Mouse (Mus musculus): ENCODE results near the gene Prpsap2. TPM values are rescaled to one million over a fixed set of nuclear protein-coding genes. Genes with fewer than 3 reads are reported as not detected.

Gene Prpsap2
- polyA plus RNA-seq, 1 experiment from 2014 or later: 28.2 TPM

- H3K36me3 ChIP-seq (ENCODE audit: control insufficient read depth, insufficient read depth, low read length): peaks cover 4% of the 10 kb centered on the region; the same call in 1 of the 2 replicates
- H3K27ac ChIP-seq (replicated peaks; ENCODE audit: low read depth, low read length): no peak overlapping the region
- no peaks in the 10 kb centered on the region for H3K27me3 ChIP-seq (ENCODE audit: control insufficient read depth, insufficient read depth, low read length)
- no peaks in the 10 kb centered on the region for H3K4me1 ChIP-seq (ENCODE audit: control insufficient read depth, insufficient read depth, low read length)
- WGBS: 62% methylated on average over 2 of the region's 2 CpGs
- no peak for DNase-seq (ENCODE audit: low spot score)
- H3K9ac ChIP-seq (ENCODE audit: low read length): no peak overlapping the region
- no peaks in the 10 kb centered on the region for H3K9me3 ChIP-seq (ENCODE audit: control insufficient read depth, low read length)
- no peak for ATAC-seq (ENCODE audit: insufficient number of reproducible peaks, low FRiP score, low TSS enrichment, low read depth)
- no peak overlapping the region for H3K4me3 ChIP-seq (ENCODE audit: low read depth, low read length)
- no peak overlapping the region for H3K4me2 ChIP-seq (ENCODE audit: low read depth, severe bottlenecking)
These were observed 33.9 kb downstream of the Prpsap2 start for GRCm38 (mm10) chr11:61728037-61728436.

- Histone ChIP-seq H3K9me3 (ENCODE audit: control insufficient read depth, low read length) (no peaks in the 10 kb centered on the region), H3K27ac (replicated peaks; ENCODE audit: low read depth, low read length) (no peak overlapping the region), H3K36me3 (ENCODE audit: control insufficient read depth, insufficient read depth, low read length) (peaks cover 2% of the 10 kb centered on the region; the same call in 1 of the 2 replicates), H3K9ac (ENCODE audit: low read length) (no peak overlapping the region), H3K4me2 (ENCODE audit: low read depth, severe bottlenecking) (no peak overlapping the region), H3K4me3 (ENCODE audit: low read depth, low read length) (no peak overlapping the region), H3K4me1 (ENCODE audit: control insufficient read depth, insufficient read depth, low read length) (no peaks in the 10 kb centered on the region), H3K27me3 (ENCODE audit: control insufficient read depth, insufficient read depth, low read length) (no peaks in the 10 kb centered on the region)
- 88% methylated on average over 5 of the region's 5 CpGs for WGBS
- ATAC-seq (ENCODE audit: insufficient number of reproducible peaks, low FRiP score, low TSS enrichment, low read depth) (no peak), DNase-seq (ENCODE audit: low spot score) (no peak)
These were observed 39.8 kb downstream of the Prpsap2 start for GRCm38 (mm10) chr11:61722077-61722476.

DNA sequence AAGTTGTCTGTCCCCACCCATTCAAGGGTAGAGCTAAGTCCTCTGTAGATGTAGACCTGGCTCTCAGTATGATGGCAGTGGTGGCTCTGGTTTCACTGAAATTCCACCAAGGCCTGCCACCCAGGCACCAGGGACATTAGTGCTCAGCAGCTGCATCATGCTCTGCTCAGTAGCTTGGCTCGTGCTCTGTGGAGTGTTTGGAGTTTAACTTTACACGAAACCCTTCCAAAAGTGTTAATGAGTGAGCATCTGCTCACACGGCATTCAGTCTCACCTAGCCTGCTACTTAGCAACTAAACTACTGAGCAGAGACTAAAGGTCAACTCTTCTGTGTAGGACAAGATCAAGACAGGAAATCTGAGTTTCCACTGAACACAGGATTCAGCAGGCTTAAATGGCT, 41.3 kb downstream of the Prpsap2 start, which contains the start of gene Slc5a10:
TSS of gene Slc5a10 (minus strand) at position 191 of the 400 bp plus-strand sequence.
- no peak within 1 kb of the TSS for H3K4me3 ChIP-seq (ENCODE audit: low read depth, low read length)
- H3K9ac ChIP-seq (ENCODE audit: low read length): no peak within 1 kb of the TSS
- WGBS: 84% methylated on average over 3 of the region's 3 CpGs
- H3K9me3 ChIP-seq (ENCODE audit: control insufficient read depth, low read length): no peaks in the 10 kb centered on the region
- no peak within 1 kb of the TSS for H3K27ac ChIP-seq (replicated peaks; ENCODE audit: low read depth, low read length)
- H3K27me3 ChIP-seq (ENCODE audit: control insufficient read depth, insufficient read depth, low read length): no peaks in the 10 kb centered on the region
- no peaks in the 10 kb centered on the region for H3K36me3 ChIP-seq (ENCODE audit: control insufficient read depth, insufficient read depth, low read length)
- DNase-seq (ENCODE audit: low spot score): no peak
- H3K4me1 ChIP-seq (ENCODE audit: control insufficient read depth, insufficient read depth, low read length): no peaks in the 10 kb centered on the region
- no peak for ATAC-seq (ENCODE audit: insufficient number of reproducible peaks, low FRiP score, low TSS enrichment, low read depth)
- H3K4me2 ChIP-seq (ENCODE audit: low read depth, severe bottlenecking): no peak within 1 kb of the TSS

DNA sequence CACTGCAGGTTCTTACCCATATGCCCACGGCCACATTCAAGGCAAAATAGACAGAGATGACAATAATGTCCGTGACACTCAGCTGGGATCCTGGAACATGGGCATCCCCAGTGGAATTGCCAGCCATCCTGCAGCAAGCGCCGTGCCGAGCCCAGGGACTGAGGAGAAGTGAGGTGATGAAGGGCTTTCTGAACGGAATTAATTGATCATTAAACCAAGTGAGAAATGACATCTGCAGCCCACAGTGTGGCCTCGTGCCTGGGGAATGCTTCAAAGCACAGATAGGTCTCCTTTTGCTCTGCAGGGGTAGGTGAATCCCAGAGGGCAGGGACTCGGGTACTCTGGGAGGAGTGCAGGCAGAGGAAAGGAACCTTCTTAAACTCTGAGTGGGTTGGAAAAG, 42.1 kb downstream of the Prpsap2 start:
- Histone ChIP-seq H3K27ac (replicated peaks; ENCODE audit: low read depth, low read length) (no peak overlapping the region), H3K9me3 (ENCODE audit: control insufficient read depth, low read length) (no peaks in the 10 kb centered on the region), H3K36me3 (ENCODE audit: control insufficient read depth, insufficient read depth, low read length) (no peaks in the 10 kb centered on the region), H3K9ac (ENCODE audit: low read length) (no peak overlapping the region), H3K27me3 (ENCODE audit: control insufficient read depth, insufficient read depth, low read length) (no peaks in the 10 kb centered on the region), H3K4me1 (ENCODE audit: control insufficient read depth, insufficient read depth, low read length) (no peaks in the 10 kb centered on the region), H3K4me3 (ENCODE audit: low read depth, low read length) (no peak overlapping the region), H3K4me2 (ENCODE audit: low read depth, severe bottlenecking) (no peak overlapping the region)
- DNase-seq (ENCODE audit: low spot score): no peak
- 77% methylated on average over 8 of the region's 8 CpGs for WGBS
- ATAC-seq (ENCODE audit: insufficient number of reproducible peaks, low FRiP score, low TSS enrichment, low read depth): no peak

GRCm38 (mm10) chr11:61719387-61719786, 42.5 kb downstream of the Prpsap2 start:
- WGBS: 66% methylated on average over 3 of the region's 3 CpGs

GRCm38 (mm10) chr11:61717990-61718389, 43.9 kb downstream of the Prpsap2 start:
- no peak overlapping the region for H3K9ac ChIP-seq (ENCODE audit: low read length)
- no peaks in the 10 kb centered on the region for H3K27me3 ChIP-seq (ENCODE audit: control insufficient read depth, insufficient read depth, low read length)
- WGBS: 74% methylated on average over 5 of the region's 5 CpGs
- no peaks in the 10 kb centered on the region for H3K36me3 ChIP-seq (ENCODE audit: control insufficient read depth, insufficient read depth, low read length)
- H3K4me3 ChIP-seq (ENCODE audit: low read depth, low read length): no peak overlapping the region
- ATAC-seq (ENCODE audit: insufficient number of reproducible peaks, low FRiP score, low TSS enrichment, low read depth): no peak
- no peaks in the 10 kb centered on the region for H3K9me3 ChIP-seq (ENCODE audit: control insufficient read depth, low read length)
- no peak overlapping the region for H3K27ac ChIP-seq (replicated peaks; ENCODE audit: low read depth, low read length)
- no peaks in the 10 kb centered on the region for H3K4me1 ChIP-seq (ENCODE audit: control insufficient read depth, insufficient read depth, low read length)
- no peak for DNase-seq (ENCODE audit: low spot score)
- no peak overlapping the region for H3K4me2 ChIP-seq (ENCODE audit: low read depth, severe bottlenecking)

More at GRCm38 (mm10) chr11:61719387-61719786, 42.5 kb downstream of the Prpsap2 start:
- Histone ChIP-seq H3K9ac (ENCODE audit: low read length) (no peak overlapping the region), H3K27ac (replicated peaks; ENCODE audit: low read depth, low read length) (no peak overlapping the region), H3K4me1 (ENCODE audit: control insufficient read depth, insufficient read depth, low read length) (no peaks in the 10 kb centered on the region), H3K9me3 (ENCODE audit: control insufficient read depth, low read length) (no peaks in the 10 kb centered on the region), H3K36me3 (ENCODE audit: control insufficient read depth, insufficient read depth, low read length) (no peaks in the 10 kb centered on the region), H3K4me2 (ENCODE audit: low read depth, severe bottlenecking) (no peak overlapping the region), H3K4me3 (ENCODE audit: low read depth, low read length) (no peak overlapping the region), H3K27me3 (ENCODE audit: control insufficient read depth, insufficient read depth, low read length) (no peaks in the 10 kb centered on the region)
- ATAC-seq (ENCODE audit: insufficient number of reproducible peaks, low FRiP score, low TSS enrichment, low read depth) (no peak), DNase-seq (ENCODE audit: low spot score) (no peak)

DNA sequence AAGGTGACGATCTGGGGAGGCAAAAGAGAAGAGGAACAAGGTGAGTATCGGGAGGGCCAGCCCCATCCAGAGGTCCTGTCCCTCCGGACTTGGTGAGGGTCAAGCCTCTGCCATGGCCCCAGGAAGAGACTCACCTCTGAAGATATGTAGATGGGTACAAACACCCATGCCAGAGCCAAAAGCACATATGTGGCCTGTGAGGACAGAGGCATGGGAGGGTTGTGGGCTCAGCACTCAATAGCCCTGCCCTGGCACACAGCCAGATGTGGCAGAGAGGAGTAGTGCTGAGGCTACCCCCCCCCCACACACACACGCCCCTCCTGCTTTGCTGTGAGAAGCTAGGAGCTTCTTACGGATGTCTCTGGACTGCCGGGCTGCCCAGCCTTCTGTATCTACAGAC, 46.8 kb downstream of the Prpsap2 start:
- ATAC-seq (ENCODE audit: insufficient number of reproducible peaks, low FRiP score, low TSS enrichment, low read depth) (no peak), DNase-seq (ENCODE audit: low spot score) (no peak)
- Histone ChIP-seq H3K9me3 (ENCODE audit: control insufficient read depth, low read length) (no peaks in the 10 kb centered on the region), H3K4me3 (ENCODE audit: low read depth, low read length) (no peak overlapping the region), H3K27ac (replicated peaks; ENCODE audit: low read depth, low read length) (no peak overlapping the region), H3K36me3 (ENCODE audit: control insufficient read depth, insufficient read depth, low read length) (no peaks in the 10 kb centered on the region), H3K9ac (ENCODE audit: low read length) (no peak overlapping the region; the same call in 1 of the 2 replicates), H3K27me3 (ENCODE audit: control insufficient read depth, insufficient read depth, low read length) (no peaks in the 10 kb centered on the region), H3K4me2 (ENCODE audit: low read depth, severe bottlenecking) (no peak overlapping the region), H3K4me1 (ENCODE audit: control insufficient read depth, insufficient read depth, low read length) (no peaks in the 10 kb centered on the region)
- 79% methylated on average over 6 of the region's 6 CpGs for WGBS

- H3K4me1 ChIP-seq (ENCODE audit: control insufficient read depth, insufficient read depth, low read length): no peaks in the 10 kb centered on the region
- WGBS: 44% methylated on average over 11 of the region's 11 CpGs
- DNase-seq (ENCODE audit: low spot score) (peak; percentile 80), ATAC-seq (ENCODE audit: insufficient number of reproducible peaks, low FRiP score, low TSS enrichment, low read depth) (peak; percentile 67; the same call in 1 of the 2 replicates)
- no peaks in the 10 kb centered on the region for H3K27me3 ChIP-seq (ENCODE audit: control insufficient read depth, insufficient read depth, low read length)
- no peak overlapping the region for H3K4me2 ChIP-seq (ENCODE audit: low read depth, severe bottlenecking)
- no peaks in the 10 kb centered on the region for H3K9me3 ChIP-seq (ENCODE audit: control insufficient read depth, low read length)
- no peak overlapping the region for H3K9ac ChIP-seq (ENCODE audit: low read length)
- H3K36me3 ChIP-seq (ENCODE audit: control insufficient read depth, insufficient read depth, low read length): no peaks in the 10 kb centered on the region
- no peak overlapping the region for H3K4me3 ChIP-seq (ENCODE audit: low read depth, low read length)
- no peak overlapping the region for H3K27ac ChIP-seq (replicated peaks; ENCODE audit: low read depth, low read length)
These were observed 47.4 kb downstream of the Prpsap2 start for GRCm38 (mm10) chr11:61714346-61715117.
